Mouse (Mus musculus): ENCODE data around the gene Fam222a.

Fam222a gene

DNA sequence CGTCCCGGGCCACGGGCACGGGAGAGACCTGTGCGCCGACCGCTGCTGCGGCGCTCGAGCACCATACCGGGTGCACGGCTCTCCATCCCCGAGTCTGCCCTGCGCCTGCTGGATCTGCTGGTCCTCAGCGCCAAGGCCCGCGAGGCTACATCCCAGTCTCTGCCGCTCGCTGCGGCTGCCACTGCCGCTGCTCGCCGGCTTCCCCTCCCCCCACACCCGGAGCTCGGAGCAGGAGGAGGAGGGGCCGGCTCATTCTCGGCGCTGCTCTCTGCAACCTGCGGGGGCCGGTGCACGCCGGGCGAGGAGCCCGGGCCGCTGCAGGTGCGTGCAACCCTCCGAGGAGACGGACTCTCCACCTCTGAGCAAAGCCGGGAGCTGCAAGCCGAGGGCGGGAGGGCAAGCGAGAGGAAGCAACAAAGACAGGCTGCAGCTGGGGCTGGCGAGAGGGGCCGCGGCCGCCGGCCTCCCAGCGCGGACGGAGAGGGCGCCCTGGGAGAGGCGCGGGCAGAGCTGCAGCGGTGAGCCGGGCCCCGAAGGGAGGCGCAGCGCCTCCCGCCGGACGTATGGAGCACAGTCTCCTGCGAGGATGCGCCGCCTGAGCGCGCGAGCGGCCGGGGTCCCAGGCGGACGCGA lies at the start of gene Fam222a:
Fam222a (plus strand) TSS at position 452 of the 633 bp plus-strand sequence.
- peak; percentile 85 for DNase-seq (ENCODE audit: low read depth, low spot score)

DNA sequence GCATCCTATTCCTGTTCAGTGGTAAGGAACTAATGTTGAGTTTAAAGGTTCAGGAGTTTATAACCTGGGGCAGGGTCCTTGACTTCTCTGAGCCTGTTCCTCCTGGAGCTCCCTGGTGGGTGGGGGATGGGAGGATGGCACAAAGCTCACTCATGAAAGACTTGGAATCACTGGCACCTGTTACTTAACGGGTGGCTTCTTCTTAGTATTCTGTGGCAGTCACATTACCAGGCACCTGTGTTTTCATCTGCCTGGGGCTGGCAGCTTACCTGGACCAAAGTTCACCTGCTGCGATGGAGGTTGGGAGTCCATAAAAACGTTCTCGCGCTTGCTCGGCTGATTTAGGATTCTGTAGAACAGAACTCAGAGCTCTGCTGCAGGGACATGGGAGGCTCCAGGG lies 39.5 kb upstream of the Fam222a start:
- DNase-seq (ENCODE audit: low read depth, low spot score), result no peak

DNA sequence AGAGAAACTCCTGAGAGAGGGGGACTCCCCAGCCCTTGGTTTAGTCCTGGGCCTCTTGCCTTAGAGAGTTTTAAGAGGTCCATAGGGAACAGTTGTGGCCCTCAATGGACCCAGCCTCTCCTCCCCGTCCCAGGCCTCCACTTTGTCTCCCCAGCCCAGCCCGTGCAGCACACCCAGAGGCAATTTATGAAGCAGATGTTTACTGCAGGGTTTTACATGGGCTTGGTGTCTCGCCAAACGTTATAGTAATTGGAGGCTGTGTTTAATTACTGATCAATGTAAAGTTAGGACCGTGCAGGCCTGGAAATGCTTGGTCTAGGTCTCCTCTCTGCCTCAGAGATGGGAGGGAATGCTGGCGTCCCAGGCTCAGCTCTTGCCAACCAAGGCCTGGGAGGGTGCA lies 37.5 kb upstream of the Fam222a start:
- DNase-seq (ENCODE audit: low read depth, low spot score), result no peak

DNA sequence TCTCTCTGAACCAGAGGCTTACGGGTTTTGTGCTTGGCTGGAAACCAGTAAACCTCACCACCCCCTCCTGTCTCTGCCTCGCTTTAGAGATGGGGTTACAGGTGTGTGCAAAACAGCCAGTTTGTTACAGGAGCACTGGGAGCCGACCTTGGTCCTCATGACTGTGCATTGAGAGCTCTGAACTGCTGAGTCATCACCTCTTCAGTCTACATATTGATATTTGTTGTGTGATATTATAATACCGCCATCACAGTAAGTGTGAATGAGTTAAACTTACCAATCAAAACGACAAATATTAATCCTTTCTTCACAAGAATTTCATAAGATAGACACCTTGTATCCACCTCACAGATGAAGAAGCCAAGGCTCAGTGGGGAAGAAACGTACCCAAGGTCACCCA lies 35.8 kb upstream of the Fam222a start:
- no peak for DNase-seq (ENCODE audit: low read depth, low spot score)

DNA sequence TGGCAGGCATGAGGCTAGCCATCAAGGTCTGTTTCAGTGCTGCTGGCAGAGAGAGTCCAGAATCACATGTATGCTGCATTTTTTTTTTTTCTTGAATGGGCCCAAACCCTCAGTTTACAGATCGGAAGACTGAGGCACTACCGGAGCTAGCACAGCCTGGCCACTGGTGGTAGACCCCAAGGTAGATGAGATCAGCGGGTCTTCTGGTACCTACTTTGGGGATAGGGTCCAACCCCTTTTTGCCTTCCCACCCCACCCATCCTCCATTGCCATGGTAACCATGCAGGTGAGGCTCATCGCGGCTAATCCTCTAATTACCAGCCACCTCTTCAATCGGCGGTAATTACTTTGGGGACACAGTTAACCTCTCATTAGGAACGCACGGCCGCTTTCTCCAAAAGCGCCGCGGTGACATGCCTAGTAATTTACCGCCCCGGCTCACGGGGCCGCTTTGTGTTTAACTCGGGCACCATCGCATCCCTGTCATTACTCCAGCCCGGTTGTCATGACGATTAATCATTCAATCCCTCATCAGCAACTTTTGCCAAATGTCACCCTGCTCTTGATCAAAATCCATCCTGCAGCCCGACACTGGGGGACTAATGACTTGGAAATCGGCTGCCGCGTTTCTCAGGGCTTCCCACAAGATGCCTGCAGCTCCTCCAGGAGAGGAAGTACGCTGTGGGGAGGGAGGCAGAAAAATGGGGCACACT lies 30.4 kb upstream of the Fam222a start:
- DNase-seq (ENCODE audit: low read depth, low spot score), result no peak

DNA sequence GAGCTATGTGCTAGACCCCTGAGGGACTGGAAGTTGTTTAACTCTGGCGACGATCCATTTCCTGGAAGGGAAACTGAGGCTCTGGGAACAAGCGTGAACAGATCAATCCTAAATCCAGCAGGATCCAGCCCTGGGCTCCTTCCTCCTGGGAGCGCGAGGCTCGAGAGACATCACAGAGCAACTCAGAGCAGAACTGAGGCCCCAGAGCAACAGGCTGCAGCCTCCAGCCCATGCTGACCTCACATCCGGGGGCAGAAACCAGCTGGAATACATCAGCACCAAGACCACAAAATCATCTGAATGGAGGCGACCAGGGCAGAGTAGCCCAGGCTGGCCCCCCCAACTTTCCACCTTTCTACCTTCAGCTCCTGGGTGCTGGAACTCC lies 29.8 kb upstream of the Fam222a start:
- DNase-seq (ENCODE audit: low read depth, low spot score), result no peak

DNA sequence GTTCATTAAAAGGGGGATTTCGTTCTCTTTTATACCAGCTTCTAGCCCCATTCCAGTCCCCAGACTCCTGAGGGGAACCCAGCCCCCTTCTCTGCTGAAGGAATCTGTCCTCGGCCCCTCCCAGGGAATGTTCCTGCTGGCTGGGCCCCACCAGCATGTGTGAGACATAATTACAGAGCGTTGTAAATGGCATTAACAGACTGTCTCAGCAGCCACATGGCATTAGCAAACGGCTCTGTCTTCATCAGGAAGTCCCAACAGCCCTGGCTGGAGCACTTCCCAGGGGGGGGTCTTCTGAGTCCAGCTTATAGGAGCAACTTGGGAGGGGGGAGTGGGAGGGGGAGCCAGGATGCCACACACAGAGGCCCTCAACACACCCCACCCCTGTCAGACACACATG lies 29.1 kb upstream of the Fam222a start:
- DNase-seq (ENCODE audit: low read depth, low spot score), result no peak

DNA sequence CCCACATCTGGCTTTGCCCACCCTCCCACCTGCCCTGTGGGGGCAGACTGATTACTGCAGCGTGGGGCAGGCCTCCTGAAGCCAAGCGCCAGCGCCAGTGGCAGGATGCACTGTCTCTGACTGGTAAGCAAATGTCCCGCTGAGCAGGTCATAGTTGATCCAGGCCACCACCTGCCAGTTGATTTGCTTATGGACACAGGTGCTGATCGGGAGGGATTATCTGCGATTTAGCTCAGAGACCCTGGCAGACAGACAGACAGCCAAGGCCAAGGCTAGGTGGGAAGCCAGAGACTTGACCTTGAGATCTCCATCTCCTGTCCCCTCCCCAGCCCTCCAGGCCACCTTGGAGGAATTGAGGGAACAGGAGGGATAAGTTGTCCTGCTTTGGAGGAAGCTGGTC lies 28.1 kb upstream of the Fam222a start:
- DNase-seq (ENCODE audit: low read depth, low spot score), result no peak

DNA sequence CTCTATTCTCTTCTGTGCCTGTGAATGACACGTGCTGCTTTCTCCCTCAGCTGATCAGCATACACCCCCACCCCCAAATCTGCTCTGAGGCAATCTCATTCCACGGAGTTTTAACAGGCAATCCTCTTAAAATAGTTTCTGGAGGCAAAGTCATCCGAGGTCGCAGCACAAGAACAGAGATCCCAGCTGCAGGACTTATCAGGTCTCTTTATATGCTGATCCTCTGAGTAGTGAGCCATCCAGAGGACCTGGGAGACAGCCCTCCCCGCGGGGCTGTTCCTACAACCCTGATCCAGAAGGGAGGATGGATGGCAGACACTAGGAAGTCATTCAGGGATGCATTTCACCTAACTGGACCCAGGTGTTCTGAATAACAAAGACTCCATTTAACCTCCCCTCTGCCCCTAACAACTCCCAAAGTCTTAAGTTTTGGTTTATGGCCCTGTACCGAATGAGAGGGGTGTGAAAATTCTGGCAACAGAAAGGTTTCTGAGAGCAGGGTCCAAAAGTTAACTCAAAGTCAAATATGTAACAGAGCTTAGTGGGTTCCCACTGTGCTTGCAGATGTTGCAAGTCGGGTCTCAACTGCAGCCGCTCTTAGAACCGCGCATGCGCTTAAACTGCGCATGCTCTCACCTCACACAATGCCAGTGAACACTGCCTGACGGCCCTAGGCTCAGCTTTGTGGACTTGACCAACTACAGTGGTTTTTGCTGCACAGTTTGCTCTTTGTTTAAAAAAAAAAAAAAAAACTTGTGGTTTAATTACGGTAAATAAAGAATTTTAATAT lies 26.0 kb upstream of the Fam222a start:
- DNase-seq (ENCODE audit: low read depth, low spot score), result no peak

DNA sequence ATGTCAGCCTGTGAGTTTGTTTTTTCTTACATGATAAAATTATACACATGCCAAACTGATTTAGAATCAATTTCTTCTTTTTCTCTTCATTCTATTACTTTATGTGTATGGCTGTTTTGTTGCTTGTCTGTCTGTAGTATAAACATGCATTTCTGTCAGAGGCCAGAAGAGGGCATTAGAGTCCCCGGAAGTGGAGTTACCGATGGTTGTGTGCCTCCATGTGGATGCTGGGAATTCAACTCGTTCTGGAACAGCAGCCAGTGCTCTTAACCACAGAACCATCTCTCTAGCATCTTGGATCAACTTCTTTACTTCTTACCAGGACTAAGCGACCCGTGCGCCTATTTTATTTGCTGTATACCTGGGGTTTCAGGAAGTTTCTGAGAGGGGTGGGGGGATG lies 24.2 kb upstream of the Fam222a start:
- DNase-seq (ENCODE audit: low read depth, low spot score), result peak; percentile 11

DNA sequence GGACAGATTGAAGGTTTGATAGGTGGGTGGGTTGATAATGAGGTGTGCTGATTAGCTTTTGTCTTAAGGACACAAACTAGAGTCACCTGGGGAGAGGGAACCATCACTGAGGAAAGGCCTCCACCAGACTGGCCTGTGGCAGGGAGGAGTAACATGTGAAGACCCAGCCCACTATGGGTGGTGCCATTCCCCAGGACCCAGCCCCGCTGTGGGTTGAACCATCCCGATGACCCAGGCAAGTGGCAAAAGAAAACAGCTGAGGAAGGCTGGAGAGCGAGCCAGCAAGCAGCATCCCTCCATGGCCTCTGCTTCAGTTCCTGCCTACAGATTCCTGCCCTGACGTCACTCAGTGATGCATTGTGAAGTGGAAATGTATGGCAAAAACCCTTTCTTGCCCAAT lies 23.6 kb upstream of the Fam222a start:
- no peak for DNase-seq (ENCODE audit: low read depth, low spot score)

DNA sequence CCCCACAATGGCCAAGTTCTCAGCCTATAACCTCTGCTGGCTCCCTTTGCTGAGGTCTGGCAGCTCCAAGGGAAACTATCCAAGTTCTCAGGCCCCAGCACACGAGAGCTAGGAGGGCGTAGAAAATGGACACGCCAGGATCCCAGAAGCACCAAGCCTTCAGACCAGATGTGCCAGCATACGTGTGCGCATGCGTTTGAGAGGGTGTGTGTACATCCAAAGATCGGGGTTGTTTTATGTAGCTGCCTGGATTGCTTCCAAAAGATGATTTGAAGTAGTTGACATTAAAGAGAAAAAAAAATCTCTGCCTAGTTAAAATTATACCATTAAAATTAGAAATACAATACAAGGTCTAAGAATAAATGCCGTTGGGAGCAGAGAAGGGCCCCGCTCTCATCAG lies 22.7 kb upstream of the Fam222a start:
- no peak for DNase-seq (ENCODE audit: low read depth, low spot score)

DNA sequence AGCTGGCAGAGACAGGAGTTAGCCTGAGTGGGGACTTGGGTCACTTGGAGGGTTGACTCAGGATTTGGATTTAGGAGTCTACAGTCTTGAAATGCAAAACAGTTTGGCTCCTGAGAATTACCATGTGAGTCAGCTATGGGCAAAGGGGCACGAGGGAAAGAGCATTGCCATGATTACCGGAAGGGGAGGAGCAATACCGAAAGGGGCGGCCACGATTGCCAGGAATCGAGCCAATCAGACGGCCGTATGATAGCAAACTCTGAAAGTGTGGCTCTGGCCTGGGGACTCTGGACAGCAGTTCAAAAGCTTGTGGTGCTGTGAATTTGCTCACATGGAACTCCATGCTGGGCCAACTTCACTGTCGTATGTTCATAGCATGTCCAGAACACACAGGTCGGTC lies 18.8 kb upstream of the Fam222a start:
- DNase-seq (ENCODE audit: low read depth, low spot score), result no peak

DNA sequence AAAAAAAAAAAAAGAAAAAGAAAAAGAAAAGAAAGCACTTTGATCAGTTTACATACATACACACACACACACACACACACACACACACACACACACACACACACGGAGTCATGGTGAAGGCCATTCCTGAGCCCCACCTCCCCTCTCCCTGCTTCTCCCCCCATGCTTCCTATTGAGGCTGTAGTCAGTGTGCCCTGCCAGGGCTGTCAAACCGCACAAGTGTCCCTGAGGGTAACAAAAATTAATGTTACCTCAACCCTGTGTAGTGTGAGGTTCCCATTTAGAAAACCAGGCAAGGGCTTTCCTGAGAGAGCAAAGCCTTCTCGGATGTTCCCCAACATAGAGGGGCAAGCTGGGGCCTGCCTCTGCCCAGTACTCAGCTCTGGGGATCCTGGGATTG lies 18.0 kb upstream of the Fam222a start:
- no peak for DNase-seq (ENCODE audit: low read depth, low spot score)

DNA sequence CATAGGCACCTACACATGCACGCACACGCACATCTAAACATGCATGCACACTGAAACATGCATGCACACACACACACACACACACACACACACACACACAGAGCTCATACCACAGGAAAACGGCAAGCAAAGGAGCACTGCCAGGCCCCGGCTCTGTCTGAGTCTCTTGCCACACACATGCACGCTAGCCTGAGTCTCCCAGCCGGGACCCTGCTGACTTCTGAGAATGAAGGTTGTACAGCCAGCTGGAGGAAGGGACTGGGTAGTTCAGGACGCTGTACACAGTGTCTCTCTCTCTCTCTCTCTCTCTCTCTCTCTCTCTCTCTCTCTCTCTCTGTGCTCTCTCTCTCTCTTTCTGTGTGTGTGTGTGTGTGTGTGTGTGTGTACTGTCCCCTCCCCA lies 17.4 kb upstream of the Fam222a start:
- no peak for DNase-seq (ENCODE audit: low read depth, low spot score)

DNA sequence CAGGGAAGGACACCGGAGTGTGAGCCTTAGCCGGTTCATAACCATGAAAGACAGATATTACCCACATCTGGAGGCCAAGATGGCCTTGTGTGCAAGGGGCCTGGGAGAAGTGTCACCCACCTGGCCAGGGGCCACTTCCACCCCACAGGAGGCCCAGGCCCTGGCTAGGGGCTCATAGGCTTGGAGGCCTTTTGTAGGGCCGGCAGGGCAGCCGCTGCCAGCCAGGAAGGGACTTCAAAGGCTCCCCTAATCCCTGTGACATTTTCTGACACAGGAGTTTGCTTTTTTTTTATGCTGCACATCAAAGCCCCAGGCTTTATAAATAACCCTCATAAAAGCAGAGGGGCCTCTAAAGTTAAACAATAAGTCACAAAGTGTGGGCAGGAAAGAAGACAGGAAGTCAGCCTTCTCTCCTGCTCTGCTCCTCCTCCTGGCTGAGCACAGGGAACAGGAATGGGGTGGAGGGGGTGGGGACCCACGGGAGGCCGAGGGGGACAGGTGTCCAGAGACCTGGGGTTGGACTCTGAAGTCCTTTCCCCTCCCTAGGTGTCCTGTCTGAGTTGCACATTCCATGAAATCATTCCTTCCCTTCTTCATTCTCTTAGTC lies 16.8 kb upstream of the Fam222a start:
- no peak for DNase-seq (ENCODE audit: low read depth, low spot score)

DNA sequence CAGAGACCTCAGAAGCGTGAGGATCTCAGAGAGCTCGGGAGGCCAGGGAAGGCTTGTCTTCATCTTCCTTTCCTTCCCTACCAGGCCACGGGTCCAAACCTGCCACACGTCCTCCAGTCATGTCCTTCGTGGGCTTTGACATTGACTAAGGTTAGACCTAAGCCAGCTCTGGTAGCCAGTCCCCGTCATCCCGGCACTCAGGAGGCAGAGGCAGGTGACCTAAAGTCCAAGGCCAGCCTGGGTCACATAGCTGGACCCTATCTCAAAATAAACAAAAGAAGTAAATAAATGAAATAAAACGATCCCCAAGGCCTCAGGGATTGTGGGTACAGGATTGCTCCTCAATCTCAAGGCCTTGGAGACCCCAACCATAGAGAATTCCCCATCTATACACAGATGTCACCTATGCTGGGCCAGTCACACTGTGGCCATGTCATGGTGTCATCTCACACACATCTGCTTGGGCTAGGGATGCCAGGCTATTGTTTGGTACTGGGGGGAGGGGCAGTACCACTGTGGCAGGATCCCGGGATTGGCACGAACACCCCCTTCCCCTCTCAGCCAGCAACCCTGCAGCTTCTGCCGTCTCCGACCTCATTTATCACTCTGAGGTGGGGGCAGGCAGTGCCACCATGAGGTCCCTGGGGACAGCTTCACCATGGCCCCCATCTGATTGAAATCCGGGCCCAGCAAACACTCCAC lies 15.2 kb upstream of the Fam222a start:
- DNase-seq (ENCODE audit: low read depth, low spot score), result no peak

DNA sequence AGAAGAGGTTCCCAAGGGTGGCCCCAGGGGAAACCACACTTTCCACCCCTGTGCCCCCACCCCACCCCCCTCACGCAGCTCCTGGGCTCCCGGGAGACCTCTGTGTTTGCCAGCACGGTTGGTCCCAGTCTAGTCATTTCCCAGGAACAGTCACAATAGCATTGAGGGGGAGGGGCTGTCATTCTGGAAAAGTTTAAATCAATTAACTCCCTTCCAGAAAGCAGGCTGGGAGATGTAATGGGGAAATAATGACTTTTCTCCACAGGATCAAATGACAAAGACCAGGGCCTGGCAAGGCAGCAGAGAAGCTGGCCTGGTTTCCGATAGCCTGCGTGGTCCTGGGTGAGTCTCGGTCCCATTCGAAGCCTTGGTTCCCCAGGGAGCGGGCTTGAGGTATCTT lies 14.1 kb upstream of the Fam222a start:
- no peak for DNase-seq (ENCODE audit: low read depth, low spot score)

DNA sequence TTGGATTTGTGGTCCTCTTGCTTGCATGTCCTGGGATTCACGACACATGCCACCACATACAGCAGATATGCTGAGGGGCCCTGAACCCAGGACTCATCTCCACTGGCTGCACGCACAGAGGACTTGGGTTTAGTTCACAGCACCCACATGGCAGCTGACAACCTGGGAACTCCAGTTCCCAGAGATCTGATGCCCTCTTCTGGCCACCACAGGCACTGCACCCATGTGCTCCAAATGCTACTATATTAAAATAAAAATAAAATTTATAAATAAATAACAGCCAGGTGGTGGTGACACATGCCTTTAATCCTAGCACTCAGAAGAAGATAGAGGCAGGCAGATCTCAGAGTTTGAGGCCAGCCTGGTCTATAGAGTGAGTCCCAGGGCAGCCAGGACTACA lies 12.4 kb upstream of the Fam222a start:
- peak; percentile 14 for DNase-seq (ENCODE audit: low read depth, low spot score)

DNA sequence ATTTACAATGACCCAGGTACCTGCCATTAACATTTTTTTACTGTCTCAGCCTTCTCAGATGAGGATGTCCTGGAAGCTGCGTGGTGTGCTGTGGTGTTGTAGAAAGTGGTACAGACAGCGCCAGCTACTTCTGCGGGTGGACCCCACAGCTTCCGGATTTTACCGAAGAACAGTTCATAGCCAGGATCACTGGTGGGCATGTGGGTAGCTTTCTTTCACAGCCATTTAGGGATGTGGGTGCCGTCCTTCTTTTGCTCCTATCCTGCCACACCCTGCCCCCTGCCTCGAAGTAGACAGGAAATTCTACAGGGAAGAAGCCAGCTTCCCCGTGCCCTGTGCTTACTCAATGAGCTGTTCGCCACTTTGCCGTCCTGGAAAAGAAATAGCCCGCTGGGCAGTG lies 11.7 kb upstream of the Fam222a start:
- DNase-seq (ENCODE audit: low read depth, low spot score), result no peak

DNA sequence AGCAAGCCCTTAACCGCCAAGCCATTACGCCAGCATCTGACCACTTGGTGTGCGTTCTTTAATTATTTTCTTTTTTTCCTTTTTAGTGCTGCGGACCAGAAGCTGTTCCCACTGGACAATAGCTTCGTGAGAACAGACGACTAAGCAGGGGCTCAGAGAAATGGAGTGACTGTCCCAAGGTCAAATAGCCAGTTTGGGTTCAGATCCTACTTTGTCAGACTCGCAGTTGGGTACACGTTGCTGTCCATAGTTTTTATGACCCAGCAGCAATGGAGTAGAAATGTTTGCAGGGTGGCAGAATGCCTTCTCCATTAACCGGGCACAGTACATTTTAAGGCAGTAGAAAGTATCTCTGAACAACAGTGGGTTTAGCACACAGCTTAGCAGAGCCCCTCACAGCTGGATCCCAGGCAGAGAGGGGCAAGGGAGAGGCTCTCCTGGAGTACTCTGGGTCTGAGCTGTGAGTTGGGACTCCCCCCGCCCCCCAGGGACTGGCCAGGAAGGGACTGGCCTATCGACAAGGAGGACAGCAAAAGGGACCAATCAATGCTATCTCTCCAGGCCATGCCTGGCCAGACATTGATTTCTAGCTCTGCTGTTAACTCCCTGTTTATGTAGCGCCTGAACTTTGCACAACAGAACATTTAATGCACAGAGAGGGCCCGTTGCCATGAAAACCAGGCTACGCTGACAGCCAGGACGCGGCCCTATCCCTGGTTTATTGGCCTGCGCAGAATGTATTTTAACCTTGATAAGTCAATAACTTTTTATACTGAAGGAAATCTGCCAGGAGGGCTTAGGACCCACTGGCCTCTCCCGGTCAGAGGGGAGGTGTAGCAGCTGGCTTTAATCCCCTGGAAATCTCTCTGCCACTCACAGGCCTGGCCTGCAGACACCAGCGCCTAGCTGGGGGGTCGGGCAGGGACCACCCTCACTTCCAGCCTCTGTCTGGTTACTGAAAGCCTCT lies 9.8 kb upstream of the Fam222a start:
- no peak for DNase-seq (ENCODE audit: low read depth, low spot score)
